Mouse (Mus musculus) kidney, adult 8-10 months (tissue): ENCODE measurements around the gene Ascc1.
"Not testable (repeated sequence)": the region's sequence is repeated elsewhere in the genome, so short reads cannot be mapped to it uniquely, and the experiment has no call there.

Experiments used
- DNase-seq, 2 experiments: peaks; one replicate each; pipeline ENCODE4 v3.0.0; 2022

Ascc1 gene

DNA sequence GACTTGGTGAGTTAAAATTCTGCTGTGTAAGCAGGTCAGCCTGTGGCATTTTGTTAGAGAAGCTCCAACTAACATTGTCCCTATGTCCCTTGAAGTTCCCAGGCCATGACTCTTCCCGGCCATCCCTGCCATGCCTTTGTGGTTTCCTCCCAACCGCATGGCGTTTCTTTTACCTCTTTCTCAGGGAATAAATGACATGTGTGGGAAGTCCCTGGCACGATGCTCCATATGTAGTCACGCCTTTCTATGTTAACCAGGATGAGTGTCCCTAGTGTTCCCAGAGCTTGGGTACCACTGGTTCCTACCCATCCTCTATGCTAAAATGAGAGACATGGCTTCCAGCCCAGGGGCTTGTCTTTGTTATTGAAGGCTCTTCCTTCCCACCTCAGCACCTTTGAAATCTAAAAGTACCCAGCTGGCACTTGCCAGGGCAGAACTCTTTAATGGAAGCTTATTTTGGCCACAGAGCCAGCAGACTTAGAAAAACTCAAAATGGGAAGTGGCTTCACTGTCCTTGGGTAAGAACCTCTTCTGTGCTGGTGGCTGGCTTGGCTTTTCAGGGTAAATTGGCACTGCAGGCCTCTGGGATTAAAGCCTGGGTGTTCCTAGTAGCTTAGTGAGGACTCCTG lies 24.8 kb upstream of the Ascc1 start:
- no peak for DNase-seq

DNA sequence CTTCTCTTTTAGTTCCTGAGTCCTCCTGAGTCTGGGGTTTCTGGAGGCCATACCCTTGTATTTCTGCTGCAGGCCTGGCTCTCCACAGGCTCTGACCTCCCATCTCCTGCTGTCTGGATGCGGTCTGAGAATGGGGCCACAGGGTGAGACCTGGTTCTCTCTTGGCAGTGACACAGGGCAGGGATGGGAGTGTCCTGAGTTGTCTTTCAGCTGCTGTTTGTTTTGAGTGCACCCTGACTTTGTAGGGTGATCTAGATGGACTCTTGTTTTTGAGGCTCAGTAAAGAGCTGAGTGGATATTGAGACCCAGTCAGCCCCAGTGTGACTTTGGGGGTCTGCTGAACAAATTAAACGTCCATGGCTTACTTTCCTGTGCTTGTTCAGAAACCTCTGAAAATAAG lies 24.2 kb upstream of the Ascc1 start:
- DNase-seq = no peak

DNA sequence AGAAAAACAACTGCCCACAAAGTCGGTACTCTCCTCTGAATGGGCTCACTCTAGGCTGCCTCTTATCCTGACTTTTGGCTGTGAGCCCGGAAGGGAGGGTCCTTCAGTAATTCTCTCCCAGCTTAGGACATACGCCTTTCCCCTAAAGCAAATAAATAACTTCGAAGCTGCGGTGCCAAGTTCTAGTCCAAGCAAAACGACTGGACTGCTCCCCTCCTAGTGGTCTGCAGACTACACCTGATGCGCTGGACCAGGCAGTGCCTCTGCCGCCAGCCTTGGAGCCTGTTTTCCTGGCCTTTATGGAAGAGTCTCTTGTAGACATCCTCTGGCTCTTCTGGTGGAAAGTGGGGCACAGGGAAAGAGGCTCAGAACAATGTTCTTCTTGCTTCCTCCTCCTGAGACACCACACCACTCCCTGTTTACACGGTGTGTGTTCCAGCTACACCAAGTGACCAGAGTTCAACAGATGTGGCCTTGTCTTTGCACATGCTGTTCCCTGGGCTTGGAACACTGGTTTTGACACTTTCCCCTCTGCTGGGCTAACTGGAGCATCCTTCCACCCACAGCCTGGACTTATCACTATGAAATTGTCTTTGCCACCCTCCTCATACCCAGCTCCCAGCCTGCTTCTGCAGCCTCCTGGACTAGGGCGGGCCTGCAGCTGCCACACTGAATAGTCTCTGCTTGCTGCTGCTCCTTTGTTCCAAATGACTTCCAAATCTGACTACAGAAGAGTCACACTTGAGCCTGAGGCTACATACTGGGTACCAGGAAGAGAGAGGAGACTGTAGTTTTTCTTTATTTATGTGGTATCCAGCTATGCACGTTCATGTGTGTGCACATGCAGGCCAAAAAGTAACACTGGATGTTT lies 23.5 kb upstream of the Ascc1 start:
- peak; percentile 80 to 88 for DNase-seq

DNA sequence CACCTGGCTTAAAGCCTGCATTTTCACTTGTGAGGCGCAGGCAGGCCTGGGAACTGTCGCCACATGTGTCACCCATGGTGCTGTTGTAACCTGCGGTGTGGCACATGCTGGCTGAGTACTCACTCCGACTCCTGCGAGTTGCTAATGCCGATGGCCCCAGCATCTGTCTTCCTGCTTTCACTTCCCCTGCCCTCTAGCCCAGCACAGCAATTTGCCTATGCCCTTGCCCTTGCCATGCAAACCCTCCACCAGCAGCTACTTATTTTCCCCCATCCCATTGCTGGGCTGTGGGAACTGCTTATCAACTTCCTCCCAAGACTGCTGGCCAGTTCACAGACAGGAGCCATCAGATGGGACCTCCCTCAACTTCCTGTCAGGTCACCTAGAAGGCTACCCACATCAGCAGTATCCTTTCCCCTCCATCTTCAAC lies 21.8 kb upstream of the Ascc1 start:
- no peak for DNase-seq

DNA sequence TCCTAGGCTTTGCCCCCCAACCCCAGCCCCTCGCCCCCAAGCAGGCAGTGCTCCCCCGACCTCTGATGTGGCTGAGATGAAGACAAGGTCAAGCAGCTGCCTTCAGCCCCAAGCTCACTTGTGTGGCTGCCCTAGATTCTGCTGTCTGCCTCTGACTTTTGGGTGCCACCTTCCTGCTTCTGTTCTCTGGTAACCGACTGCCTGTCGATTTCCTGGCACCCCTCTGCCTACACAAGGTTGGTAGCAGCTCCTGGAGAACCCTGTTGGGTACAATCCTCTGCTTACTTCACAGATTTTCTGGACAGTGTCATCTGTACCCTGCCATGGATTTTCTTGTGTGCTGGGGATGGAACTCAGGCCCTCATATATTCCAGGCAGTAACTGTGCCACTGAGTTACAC lies 21.3 kb upstream of the Ascc1 start:
- DNase-seq = no peak

DNA sequence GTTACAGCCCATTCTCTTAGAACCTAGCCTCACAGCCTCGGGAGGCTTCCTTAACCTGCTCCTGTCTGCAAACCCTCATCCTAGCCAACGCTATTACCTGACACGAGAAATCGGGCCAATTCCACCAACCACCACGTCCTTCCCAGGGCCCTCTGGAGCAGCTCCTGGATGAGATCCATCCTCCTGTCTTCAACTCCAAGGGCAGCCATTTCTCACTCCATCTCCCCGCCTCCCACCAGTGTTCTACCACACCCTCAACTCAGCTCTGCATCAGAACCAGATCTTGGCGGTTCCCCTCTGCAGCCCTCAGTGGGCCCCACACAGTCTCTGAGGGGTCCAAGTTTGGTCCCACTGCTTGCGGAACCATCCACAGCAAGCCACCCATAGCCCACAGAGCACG lies 20.8 kb upstream of the Ascc1 start:
- no peak for DNase-seq

DNA sequence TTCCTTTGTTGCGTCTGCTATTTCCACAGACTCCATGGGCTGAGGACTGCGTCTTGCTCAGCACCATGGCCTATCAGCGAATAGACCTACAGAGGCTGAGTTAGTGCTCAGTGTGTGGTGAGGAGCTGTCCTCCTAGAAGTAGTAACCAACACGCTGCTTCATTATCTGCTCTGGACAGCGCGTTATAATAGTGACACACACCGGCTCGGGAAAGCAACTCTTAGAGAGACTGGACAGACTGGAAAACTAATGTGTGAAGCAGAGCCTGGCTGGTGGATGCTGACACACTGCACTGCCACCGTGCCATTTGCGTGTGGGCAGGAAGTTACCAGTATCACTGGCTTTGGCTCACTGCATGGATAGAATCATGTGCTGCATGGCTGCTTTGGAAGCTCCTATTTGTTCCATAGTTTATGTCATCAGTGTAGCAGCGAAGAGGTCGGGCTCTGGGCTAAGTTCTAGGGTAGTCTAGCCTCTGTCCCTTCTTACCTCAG lies 20.2 kb upstream of the Ascc1 start:
- DNase-seq = no peak

DNA sequence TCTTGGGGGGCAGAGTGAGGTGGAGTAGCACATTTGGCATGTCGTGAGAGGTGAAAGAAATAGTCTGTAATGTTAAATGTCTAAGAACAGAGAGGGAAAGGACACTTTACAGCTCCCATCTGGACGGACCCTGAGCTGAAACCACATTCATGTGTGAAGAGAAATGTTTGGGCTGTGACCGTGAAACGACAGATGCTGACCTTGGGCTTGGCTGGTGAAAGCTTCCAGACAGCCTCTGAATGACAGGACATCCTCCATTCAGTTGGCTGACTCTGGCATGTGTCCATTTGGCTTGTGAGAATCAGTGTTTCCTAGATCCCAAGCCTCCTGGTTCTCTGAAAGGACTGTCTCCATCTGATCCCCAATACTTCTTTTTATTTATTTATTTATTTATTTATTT lies 14.6 kb upstream of the Ascc1 start:
- no peak for DNase-seq

DNA sequence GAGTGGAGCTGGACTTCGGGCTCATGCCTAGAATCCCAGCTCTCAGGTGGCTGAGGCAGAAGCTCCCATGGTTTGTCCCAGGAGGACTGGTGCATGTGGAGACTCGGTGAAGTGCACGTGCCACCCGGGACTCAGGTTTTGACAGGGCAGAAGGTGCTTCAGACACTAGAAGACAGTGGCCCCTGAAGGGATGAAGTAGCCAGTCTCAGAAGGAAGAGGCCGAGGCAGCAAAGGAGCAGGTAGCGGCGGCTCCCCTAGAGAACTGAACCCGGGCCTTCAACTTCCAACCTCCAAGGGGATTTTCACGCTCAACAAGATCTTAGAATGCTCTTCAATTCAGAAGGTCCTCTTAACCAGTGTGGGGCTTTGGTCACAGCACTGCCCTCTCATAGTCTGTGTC lies 12.2 kb upstream of the Ascc1 start:
- no peak for DNase-seq

DNA sequence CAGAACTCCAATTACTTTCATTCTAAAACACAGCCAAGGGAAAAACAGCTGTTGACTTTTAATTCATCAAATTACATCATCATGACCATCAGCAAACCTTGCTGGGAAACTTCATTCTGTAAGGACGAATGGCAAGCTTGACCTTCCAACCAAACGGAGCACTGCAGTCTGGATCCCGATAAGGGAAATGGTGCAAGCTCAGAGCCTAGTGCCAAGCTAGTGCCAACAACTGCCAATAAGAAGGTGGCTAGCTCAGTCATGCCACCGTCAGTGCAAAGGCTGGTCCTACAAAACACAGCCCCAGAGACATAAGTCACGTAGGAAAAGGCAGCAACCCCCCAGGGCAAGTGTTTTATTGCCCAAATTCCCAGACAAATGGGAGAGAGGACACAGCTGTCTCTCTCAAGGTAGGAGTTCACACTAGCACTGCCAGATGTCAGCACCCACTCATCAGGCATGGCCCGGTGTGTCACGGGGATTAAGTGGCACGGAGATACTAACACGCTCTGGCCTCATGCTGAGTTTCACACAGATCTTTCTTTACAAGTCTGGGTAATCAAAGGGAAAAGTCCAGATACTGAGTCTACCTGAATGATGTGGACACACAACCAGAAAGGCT lies 11.2 kb upstream of the Ascc1 start:
- no peak for DNase-seq

DNA sequence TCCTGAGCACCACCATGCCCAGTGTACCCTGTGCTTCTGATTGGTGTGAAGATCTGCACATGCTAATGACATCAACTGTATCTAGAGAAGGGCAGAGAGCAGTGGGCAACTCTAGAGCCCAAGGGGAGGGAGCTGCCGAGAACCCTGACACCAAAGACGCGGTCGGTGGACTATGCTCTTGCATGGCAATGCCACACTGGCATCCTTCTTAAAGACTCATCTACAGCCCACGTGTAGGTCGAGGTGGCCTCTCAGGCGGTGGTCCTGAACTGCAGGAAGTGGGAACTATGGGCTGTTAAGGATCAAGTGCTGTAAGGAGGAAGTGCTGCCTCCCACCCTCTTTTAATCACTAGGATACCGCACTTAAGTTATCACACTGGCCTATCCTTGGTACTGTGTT lies 10.6 kb upstream of the Ascc1 start:
- no peak for DNase-seq

DNA sequence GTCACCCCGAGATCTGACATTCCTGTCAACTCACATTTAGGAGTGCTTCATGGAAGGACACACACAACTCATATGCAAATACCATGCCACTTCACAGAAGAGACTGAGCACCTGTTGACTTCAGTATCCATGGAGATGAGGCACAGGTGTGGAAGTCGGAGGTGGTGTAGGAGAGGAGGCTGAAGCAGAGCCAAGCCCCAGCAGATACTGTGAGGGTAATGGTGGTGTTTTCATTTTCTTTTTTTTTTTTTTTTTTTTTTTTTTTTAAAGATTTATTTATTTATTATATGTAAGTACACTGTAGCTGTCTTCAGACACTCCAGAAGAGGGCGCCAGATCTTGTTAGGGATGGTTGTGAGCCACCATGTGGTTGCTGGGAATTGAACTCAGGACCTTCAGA lies 8.8 kb upstream of the Ascc1 start:
- not testable (repeated sequence) for DNase-seq

DNA sequence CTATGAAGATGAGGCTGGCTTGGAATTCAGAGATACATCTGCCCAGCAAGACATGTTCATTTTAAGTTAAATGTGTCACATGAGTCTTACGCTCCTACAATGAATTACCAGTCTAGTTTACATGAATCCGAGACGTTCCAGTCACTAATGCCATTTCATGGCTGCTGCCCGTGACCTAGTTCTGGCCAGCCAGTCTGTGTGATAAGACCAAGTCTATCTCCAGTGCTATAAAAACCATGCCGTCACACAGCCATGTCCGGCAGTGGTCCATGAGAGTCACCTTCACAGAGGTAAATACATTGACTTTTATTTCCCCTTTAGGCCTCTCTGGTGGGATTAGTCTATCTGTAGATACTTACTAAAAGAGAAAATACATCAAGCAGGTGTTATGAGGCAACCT lies 6.7 kb upstream of the Ascc1 start:
- no peak for DNase-seq

DNA sequence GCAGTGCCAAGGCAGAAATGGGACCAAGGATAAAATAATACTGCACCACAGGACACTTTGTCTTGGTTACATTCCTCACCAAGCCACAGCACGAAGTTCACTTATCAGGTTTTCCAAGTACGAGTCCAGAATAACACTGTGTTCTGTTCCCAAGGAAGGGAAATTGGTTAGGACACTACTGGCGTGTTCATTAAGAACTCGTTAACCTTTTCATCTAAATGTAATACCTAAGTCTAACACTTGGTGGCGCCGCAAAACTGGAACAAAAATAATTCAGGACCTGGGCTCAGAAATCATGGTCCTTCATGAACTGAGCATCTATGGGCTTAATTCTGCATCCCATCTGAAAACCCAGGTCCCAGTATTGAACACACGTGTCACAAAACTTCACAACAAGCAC lies 5.0 kb upstream of the Ascc1 start:
- peak; percentile 51 to 56 for DNase-seq

DNA sequence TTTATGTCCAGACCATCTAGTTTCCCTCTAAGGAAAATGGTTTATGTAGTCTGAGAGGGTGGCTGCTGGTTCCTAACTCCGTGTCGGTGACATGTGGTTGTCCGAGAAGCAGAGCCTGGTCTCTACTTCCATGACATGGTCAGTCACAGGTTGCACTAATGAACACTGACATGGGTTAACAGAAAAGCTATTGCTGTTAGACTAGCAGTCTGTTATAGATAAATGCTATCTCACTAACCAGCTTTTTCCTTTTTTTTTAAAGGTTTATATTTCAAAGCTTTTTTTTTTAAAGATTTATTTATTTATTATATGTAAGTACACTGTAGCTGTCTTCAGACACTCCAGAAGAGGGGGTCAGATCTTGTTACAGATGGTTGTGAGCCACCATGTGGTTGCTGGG lies 3.5 kb upstream of the Ascc1 start:
- DNase-seq = no peak

DNA sequence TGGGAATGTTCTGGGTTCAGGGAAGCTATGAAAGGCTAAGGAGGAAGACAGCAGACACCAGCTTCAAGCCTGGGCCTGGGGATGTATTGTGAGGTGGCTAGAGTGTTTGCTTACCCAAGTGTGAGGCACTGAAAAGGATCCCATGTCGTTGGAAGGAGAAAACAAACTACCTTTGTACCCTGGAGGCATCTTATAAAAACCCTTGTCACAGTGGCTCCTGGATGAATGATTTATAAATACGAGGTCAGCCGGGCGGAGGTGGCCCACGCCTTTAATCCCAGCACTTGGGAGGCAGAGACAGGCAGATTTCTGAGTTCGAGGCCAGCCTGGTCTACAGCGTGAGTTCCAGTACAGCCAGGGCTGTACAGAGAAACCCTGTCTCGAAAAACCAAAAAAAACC lies 942 bp upstream of the Ascc1 start:
- DNase-seq = not testable (repeated sequence)

DNA sequence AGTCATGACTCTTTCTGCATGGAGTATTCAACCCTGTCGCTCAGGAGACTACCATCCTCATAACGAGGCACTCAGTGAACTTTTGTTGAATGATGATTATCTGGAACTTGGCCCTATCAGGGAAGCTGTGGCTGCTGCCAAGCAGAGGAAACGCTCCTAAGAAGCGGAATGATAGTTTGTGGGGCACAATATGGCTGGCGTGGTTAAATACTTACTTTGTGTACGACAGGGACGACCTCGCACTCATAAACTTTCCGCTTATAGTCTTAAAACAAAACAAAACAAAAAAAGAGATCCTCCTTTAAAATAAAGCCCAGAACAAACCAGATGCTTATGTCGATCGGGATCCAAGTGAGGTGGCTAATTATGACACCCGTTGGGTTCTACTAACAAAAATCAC lies 402 bp upstream of the Ascc1 start:
- no peak for DNase-seq

DNA sequence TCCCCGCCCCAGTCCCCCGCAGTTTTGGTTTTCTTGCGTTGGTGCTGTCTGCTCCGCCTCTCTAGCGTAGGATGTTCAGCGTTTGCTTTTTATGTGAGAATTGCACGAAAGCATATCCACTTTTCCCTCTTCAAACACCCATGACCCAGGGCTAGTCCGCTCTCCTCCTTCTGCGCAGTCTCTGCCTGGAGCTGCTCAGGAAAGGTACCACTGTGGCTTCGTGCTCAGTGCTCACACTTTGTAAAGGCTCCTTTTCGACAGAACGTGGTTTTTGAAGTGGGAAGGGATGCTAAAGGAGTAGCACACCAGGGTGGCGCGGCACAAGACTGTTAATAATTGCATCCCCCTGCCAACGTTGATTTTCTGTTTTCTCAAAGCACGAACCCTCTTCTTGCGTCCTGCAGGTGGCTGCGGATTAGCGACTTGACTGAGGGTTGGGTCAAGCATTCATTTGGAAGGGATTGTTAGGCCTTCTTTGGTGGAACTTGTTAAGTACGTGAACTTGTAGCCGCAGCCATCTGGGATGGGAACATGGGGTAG lies 678 bp downstream of the Ascc1 start:
- no peak for DNase-seq

DNA sequence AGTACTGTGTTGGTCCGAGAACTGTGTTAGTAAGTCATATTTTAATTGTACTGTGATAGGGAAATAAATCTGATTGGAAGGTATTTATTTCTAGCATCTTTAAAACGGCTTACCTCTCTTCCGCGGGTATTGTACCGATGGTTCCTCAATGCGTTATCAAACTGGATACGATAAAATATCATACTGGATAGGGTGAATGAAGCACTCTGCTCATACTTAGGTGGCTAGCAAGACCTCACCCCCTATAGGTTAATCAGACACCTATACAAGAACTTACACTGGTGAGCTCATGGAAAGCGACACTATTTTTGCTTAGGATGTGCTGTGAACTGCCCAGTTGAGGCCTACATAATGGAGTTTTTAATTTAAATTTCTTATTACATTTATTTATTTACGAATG lies 1.2 kb downstream of the Ascc1 start:
- DNase-seq = no peak

DNA sequence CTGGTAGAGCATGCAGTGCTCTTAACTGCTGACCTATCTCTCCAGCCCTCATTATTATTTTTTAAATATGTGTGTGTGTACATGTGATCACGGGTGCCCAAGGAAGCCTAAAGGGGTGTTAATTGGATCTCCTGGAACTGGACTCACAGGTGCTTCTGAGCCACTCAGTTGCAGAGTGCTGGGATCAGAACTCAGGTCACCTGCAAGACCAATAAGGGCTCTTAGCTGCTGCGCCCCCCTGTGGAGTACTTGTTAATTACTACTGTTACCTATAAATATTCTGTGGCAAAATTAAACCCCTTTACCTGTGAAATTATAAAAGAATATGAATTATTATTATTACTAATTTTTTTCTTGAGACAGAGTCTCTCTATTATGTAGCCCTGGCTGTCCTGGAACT lies 2.7 kb downstream of the Ascc1 start:
- no peak for DNase-seq

DNA sequence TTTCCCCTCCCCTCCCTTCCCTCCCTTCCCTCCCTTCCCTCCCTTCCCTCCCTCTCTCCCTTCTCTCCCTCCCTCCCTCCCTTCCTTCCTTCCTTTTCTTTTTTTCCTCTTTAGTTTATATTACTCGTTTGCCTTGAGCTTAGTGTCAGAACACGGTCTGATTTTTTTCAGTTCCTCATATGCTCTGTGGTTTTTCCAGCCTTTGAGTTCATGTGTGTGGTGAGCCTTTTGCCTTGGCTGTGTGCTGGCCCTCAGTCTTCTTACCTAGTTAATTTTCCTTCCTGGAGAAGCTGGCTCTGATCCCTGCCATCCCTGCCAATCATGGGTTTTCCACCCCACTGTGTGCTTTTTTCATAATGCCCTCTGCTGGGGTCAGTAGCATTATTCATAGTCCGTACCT lies 6.5 kb downstream of the Ascc1 start:
- DNase-seq = no peak

DNA sequence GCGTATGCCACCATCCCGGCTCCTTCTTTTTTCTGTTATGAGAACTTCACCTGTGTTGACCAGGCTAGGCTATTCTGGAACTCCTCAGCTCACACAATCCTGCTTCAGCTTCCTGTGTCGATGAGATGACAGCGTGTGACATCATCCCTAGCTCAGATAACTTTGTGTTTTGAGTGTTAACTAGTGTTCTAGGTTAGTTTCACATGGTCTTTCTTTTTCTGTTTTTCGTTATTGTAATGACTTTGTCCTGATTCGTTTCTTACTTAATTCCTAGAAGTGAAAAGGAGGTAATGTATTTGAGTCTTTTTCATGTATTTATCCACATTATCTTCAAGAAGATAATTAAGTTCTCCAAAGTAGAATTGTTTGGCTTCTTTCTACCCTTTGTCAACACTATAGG lies 13.6 kb downstream of the Ascc1 start:
- DNase-seq = no peak

DNA sequence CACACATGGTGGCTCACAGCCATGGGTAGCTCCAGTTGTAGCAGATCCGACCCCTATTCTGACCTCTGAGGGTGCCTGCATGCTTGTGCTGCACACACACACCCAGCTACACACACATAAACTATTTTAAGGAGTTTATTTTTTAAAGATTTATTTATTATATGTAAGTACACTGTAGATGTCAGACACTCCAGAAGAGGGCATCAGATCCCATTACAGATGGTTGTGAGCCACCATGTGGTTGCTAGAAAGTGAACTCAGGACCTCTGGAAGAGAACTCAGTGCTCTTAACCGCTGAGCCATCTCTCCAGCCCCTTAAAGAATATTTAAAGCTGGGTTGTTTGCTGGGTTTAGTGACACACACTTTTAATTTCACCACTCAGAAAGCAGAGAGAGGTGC lies 16.7 kb downstream of the Ascc1 start:
- no peak for DNase-seq

DNA sequence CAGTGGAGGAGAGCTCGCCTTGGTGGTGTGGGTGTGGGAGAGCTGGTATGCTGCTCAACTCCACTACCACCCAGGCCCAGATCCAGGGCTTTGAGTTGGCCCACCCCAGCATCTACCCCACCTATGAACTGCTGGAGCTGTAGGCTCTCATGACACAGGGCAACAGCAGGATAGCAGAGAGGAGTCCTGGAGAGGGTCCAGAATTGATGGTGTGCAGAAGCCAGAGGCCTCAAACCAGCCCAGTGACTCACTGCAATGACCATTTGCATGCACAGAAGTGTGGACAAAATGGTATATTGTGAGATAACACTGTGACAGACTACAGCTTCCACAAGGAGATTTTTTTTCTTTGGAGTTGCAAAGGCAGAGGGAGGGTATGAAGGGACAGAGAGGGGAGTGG lies 21.1 kb downstream of the Ascc1 start:
- no peak for DNase-seq
